Mouse (Mus musculus) stomach, embryonic 15.5 days (tissue): ENCODE results near the gene Gjc2. TPM values are rescaled to one million over a fixed set of nuclear protein-coding genes. Genes with fewer than 3 reads are reported as not detected.

Experiments used
- ATAC-seq: fragments of 200-750 bp; cut with Nextera tagmentation; 2 replicates; pipeline ENCODE4 v1.8.0; 2017; ENCODE audit warnings: low read depth, moderate number of reproducible peaks, moderate TSS enrichment; ENCODE audit not compliant: insufficient read depth, low FRiP score
- H3K27ac ChIP-seq: fragments of 300-500 bp; sonication (generic); 2 replicates; pipeline ENCODE4 v1.5.1; 2015; ENCODE audit warnings: mild to moderate bottlenecking, inconsistent platforms
- H3K27me3 ChIP-seq: fragments of 300-500 bp; sonication (generic); replicated peaks from 2 replicates; pipeline ENCODE4 v1.6.1; 2015; ENCODE audit warnings: inconsistent platforms
- H3K36me3 ChIP-seq: fragments of 300-500 bp; sonication (generic); 2 replicates; pipeline ENCODE4 v1.6.1; 2015; ENCODE audit warnings: inconsistent platforms
- H3K4me1 ChIP-seq: fragments of 300-500 bp; sonication (generic); 2 replicates; pipeline ENCODE4 v1.6.1; 2015; ENCODE audit warnings: inconsistent platforms
- H3K4me2 ChIP-seq: fragments of 300-500 bp; sonication (generic); 2 replicates; pipeline ENCODE4 v1.6.1; 2015; ENCODE audit warnings: mild to moderate bottlenecking, inconsistent platforms
- H3K4me3 ChIP-seq: fragments of 300-500 bp; sonication (generic); replicated peaks from 2 replicates; pipeline ENCODE4 v1.5.1; 2015; ENCODE audit warnings: inconsistent platforms
- H3K9ac ChIP-seq: fragments of 300-500 bp; sonication (generic); 2 replicates; pipeline ENCODE4 v1.6.1; 2015; ENCODE audit warnings: inconsistent platforms
- H3K9me3 ChIP-seq: fragments of 300-500 bp; sonication (generic); 2 replicates; pipeline ENCODE4 v1.6.1; 2016; ENCODE audit warnings: inconsistent platforms
- WGBS: fragments of 180-500 bp; shearing (Covaris S2); methylation state at CpG from one replicate; pipeline ENCODE4 v1.1.7; 2015; 5-methylcytosine and 5-hydroxymethylcytosine counted together
- polyA plus RNA-seq: library from polyadenylated mRNA; unstranded; fragments of >200 nt; fragmentation: Nextera tagmentation; extraction: Ambion mirVana; gene quantifications from 2 replicates; pipeline ENCODE4 v1.2.1, GENCODE M21; 2015

The Gjc2 gene
- polyA plus RNA-seq, 1 experiment from 2014 or later: 1.7 TPM

DNA sequence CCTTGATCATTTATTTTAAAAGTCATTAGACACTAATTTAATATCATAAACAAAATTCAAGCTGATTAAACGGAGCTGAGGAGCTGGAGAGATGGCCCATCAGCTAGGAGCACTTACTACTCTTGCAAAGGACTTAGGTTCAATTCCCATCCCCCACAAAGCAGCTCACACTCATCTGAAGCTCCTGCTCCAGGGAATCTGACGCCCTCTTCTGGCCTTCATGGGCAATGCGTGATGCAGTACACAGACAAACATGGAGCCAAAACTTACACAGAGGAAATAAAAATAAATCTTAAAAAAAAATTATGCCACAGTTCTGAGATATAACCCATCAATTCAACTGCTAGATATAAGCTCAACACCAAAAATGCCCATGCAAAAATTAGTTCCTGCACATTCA, 31.3 kb downstream of the Gjc2 start:
- Histone ChIP-seq H3K36me3 (no peaks in the 10 kb centered on the region; the same call in 1 of the 2 replicates), H3K4me1 (no peaks in the 10 kb centered on the region), H3K27ac (no peak overlapping the region), H3K4me3 (no peak overlapping the region), H3K9ac (no peak overlapping the region), H3K9me3 (no peaks in the 10 kb centered on the region), H3K27me3 (no peaks in the 10 kb centered on the region), H3K4me2 (no peak overlapping the region)
- WGBS: 33% methylated on average over 3 of the region's 3 CpGs
- ATAC-seq: no peak

DNA sequence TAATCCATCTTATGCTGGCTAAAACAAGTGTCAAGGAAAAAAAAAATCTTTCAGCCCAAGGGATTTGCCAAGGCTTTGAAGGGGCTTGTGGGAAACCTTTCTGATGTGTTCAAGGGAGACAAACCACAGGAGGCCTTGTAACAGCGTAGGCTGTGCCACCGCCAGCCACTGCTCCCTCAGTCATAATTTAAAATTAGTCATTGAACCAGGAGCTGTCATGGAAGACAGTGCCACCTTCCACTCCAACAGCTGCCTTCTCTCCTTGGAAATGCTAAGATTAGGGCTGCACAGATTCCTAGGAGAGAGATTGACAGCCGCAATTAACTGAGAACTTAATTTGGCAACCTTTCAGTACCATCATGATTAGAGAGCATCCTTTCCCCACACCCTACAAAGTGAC, 33.7 kb downstream of the Gjc2 start:
- H3K36me3 ChIP-seq: no peaks in the 10 kb centered on the region
- 43% methylated on average over 3 of the region's 3 CpGs for WGBS
- no peaks in the 10 kb centered on the region for H3K27me3 ChIP-seq
- no peak overlapping the region for H3K9ac ChIP-seq
- H3K27ac ChIP-seq: no peak overlapping the region
- no peak overlapping the region for H3K4me3 ChIP-seq
- no peak overlapping the region for H3K4me2 ChIP-seq
- ATAC-seq: no peak
- H3K9me3 ChIP-seq: no peaks in the 10 kb centered on the region
- no peaks in the 10 kb centered on the region for H3K4me1 ChIP-seq

DNA sequence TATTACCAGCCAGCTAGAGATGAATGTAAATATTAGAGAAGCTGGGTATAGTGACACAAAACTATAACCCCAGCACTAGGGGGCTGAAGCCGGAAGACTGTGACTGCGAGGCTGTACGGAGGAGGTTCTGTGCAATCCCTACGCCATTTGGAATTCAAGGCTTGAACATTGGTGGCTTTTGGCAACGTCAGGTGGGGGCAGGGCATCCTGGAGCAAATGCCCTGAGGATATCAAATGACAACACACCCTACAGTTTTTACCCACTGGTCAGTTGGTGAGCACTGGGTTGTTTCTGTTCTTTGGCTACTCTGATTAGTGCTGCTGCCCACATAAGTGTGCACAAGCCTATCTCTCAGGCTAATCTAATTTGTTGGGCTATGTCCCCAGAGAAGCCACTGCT, 40.1 kb downstream of the Gjc2 start:
- Histone ChIP-seq H3K4me1 (no peaks in the 10 kb centered on the region), H3K27me3 (peaks cover 1% of the 10 kb centered on the region), H3K4me2 (no peak overlapping the region), H3K4me3 (no peak overlapping the region), H3K27ac (no peak overlapping the region), H3K36me3 (no peaks in the 10 kb centered on the region), H3K9me3 (no peaks in the 10 kb centered on the region), H3K9ac (no peak overlapping the region)
- no peak for ATAC-seq
- 73% methylated on average over 5 of the region's 5 CpGs for WGBS

DNA sequence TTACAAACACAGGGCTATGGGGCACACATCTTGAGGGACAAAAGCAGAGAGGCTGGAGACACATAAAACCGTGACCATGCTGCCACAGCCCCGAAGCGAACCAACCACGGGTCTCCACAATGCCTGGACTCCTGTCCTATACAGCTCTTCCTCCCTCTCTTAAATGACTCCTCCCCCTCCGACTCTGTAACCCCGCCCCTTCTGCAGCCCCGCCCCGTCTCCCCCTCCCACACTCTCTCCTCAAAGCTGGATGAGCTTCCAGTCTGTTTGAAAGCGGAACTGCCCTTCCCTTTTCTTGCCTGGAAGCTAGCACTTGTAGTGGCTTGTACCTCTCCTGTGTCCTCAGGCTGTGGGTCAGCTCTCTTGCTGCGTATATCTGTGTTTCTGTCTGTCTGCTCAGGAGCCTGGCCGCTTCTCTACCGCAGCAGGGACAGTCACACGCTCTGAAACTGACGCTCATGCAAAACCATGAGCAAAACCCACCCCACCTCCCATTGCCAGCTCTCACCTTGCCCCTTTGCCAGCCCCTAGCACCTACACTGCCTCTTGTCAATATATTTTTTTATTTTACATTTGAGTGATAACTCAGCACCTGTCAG, 41.1 kb downstream of the Gjc2 start:
- H3K4me1 ChIP-seq: no peaks in the 10 kb centered on the region
- H3K4me3 ChIP-seq: 0 out of 2 replicates have a peak overlapping the region, but pooled peaks have one; percentile 6
- H3K27me3 ChIP-seq: peaks cover 12% of the 10 kb centered on the region
- peak overlapping the region; percentile 38 for H3K4me2 ChIP-seq
- 10% methylated on average over 14 of the region's 14 CpGs for WGBS
- no peaks in the 10 kb centered on the region for H3K36me3 ChIP-seq
- no peak overlapping the region for H3K27ac ChIP-seq
- ATAC-seq: peak; percentile 67; the same call in 1 of the 2 replicates
- H3K9me3 ChIP-seq: no peaks in the 10 kb centered on the region
- no peak overlapping the region for H3K9ac ChIP-seq

DNA sequence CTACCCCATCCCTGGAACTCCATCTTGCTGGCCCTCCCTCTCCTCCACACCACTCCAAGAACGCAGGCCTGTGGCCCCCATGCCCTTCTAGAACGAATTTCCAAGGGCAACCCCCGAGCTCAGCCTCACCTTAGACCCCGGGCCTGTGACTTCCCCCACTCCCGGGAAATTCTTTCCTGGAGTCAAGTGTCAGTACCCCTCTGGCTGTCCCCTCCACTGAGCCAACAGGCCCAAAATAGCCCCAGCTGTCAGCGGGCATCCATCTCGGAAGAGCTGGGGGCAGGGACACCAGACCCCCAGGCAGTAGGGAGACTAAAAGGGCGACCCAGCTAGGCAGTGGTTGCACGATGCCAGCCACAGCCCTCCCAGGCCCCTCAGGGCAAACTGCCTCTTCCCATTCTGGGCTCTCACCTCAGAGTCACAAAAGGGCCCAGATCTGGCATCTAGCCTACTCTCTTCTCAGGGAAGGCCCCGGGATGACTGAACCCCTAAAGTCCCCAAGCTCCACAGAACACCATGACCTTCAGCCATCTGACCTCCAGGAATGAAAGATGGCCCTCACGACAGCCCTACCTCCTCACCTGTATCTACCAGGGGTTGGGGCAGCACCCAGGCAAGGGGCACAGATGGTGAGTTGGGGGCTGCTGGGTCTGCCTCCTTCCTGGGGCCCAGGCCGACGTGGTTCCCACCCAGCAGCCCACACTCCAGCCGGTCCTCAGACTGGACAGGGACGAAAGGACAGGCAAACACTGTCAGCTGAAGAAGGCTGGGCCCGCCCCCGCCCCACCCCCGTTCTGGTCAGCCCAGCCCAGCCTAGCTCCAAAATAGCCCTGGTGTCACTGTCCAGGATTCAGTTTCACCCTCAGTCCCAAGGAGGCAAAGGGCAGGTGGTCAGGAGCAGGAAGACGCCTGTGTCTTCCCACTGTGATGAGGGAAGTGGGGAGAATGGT, 44.2 kb downstream of the Gjc2 start:
- Histone ChIP-seq H3K27ac (no peak overlapping the region), H3K9me3 (no peaks in the 10 kb centered on the region), H3K4me3 (no peak overlapping the region), H3K27me3 (peaks cover 42% of the 10 kb centered on the region), H3K9ac (no peak overlapping the region), H3K4me1 (peaks cover 7% of the 10 kb centered on the region; the same call in 1 of the 2 replicates), H3K4me2 (no peak overlapping the region), H3K36me3 (no peaks in the 10 kb centered on the region)
- 61% methylated on average over 19 of the region's 19 CpGs for WGBS
- no peak for ATAC-seq

DNA sequence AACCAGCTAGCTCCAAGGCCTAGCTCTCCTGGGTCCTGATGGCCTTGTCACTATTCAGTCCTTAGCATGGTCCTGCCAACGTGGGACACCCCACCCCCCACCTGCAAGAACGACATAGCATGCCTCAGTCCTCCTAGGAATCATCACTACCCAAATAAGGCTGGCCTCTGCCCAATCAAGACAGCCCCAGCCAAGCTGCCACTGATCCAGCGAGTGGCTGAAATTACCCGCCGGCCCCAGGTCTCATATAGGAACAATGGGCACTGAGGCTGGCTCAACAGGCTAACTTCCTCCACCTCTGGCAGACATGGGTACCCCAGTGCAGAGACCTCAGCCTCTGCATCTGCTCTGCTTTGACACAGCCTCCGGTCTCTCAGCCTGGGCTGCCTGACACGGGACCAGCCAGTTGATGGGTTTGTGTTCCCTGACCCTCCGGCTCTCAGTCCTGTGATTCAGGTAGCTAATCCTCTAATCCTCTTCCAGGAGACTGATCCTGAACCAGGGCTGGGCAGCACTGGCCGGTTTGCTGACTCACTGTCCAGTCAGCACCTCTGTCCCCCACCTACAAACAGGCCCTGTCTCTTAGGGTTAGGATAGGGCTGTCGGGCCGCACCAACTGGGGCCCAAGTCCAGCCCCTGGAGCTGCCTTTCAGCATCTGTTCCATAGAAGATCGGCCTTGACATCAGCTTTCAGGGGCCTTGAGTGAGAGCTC, 45.9 kb downstream of the Gjc2 start:
- Histone ChIP-seq H3K4me2 (no peak overlapping the region), H3K9ac (no peak overlapping the region), H3K4me1 (peaks cover 7% of the 10 kb centered on the region; the same call in 1 of the 2 replicates), H3K36me3 (no peaks in the 10 kb centered on the region), H3K9me3 (no peaks in the 10 kb centered on the region), H3K4me3 (no peak overlapping the region), H3K27ac (no peak overlapping the region), H3K27me3 (peaks cover 54% of the 10 kb centered on the region)
- no peak for ATAC-seq
- WGBS: 70% methylated on average over 12 of the region's 12 CpGs

DNA sequence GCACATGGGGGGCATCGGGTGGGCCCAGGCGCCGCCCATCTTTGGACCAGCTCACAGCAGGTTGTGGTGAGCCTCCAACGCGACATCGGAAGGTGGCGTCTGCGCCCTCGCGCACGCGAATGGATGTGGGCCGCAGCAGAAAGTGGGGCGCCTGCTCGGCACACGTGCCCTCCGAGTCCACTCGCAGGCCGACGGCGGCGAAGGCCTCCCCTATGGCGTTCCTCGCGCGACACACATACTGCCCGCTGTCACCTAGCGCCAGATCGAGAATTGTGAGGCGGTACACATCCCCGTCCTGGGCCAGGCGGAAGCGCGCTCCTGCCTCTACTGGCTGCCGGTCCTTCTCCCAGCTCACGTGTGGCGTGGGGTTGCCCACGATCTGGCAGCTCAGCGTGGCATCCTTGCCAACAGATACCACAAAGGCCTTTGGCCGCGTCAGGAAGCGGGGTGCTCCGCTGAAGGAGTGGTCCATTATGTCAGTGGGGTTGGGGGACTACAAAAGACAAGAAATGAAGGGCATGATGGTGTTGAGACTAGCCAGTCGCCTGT, 47.0 kb downstream of the Gjc2 start, which contains the start of gene Obscn:
Obscn (minus strand) TSS at position 499 of the 549 bp plus-strand sequence.
- Histone ChIP-seq H3K9ac (no peak within 1 kb of the TSS), H3K9me3 (no peaks in the 10 kb centered on the region), H3K4me3 (peak within 1 kb of the TSS; percentile 19), H3K27ac (no peak within 1 kb of the TSS), H3K36me3 (no peaks in the 10 kb centered on the region), H3K27me3 (peaks cover 54% of the 10 kb centered on the region), H3K4me1 (peaks cover 7% of the 10 kb centered on the region; the same call in 1 of the 2 replicates), H3K4me2 (peak within 1 kb of the TSS; percentile 50)
- 18% methylated on average over 44 of the region's 44 CpGs for WGBS
- no peak for ATAC-seq

DNA sequence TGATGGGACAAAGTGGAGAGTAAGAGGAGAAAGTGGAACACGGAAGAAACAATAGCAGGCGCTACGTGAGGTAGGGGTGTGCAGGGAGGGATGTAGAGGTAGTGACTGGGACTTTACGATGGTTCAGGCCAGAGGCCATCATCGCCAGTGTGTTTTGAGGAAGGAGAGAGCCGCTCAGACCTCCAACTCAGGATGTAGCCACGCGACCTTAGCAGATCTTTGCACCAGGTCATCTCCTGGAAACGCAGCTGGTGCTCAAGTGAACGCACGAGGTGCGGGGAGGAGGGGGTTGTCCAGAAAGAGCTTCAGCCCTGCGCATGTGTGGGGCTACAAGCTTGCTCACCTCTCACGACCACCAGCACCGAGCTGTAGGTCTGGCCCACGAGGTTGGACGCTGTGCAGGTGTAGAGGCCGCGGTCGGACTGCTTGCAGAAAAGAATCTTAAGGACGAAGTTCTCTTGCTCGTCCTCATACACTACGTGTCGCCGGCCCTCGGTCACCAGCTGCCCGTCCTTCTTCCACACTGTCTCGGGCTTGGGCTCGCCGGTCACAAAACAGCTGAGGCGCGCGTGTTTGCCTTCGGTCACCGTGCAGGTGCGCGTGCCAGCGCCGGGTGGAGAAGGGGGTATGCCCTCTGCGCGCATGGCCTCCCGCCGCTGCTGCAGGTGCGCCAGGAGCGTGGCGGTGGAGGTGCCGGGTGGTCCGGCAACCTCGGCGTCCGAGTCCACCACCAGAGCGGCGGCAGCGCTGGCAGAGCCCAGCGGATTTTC, 47.8 kb downstream of the Gjc2 start:
- 9% methylated on average over 55 of the region's 55 CpGs for whole genome bisulfite sequencing
- Histone ChIP-seq H3K9me3 (no peaks in the 10 kb centered on the region), H3K27ac (no peak overlapping the region), H3K27me3 (peaks cover 54% of the 10 kb centered on the region), H3K4me1 (peaks cover 7% of the 10 kb centered on the region; the same call in 1 of the 2 replicates), H3K4me3 (peak overlapping the region; percentile 19), H3K36me3 (no peaks in the 10 kb centered on the region), H3K9ac (no peak overlapping the region), H3K4me2 (peak overlapping the region; percentile 50)
- ATAC-seq: no peak

DNA sequence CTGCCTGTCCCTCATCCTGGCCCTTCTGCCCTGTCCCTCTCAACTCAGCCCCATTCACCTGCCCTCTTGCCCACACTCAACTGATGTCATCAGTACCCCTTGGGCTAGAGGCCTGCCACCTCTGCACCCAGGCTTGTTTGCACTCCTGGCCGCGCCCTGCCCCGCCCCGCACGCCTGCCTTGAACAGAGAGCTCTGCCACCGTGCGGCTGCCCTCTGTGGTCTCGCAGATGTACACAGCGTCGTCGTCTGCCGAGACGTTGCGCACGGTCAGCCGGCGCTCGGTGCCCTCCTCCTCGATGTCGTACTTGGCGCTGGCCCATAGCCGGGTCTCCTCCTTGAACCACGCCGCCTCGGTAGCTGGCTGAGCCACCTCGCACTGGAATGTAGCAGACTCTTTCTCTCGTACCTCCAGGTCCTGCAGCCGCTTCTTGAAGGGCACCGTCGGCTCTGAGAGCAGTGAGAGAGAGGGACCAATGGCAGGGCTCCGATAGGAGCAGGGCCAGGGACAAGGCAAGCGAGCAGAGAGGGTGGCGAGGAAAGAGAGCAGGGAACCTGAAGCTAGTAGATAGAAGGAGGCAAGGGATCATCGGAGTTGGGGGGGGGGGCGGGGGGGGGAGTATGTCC, 48.5 kb downstream of the Gjc2 start:
- Histone ChIP-seq H3K27ac (no peak overlapping the region), H3K27me3 (peaks cover 54% of the 10 kb centered on the region), H3K4me2 (peak overlapping the region; percentile 43), H3K9ac (no peak overlapping the region), H3K4me1 (peaks cover 7% of the 10 kb centered on the region; the same call in 1 of the 2 replicates), H3K36me3 (no peaks in the 10 kb centered on the region), H3K9me3 (no peaks in the 10 kb centered on the region), H3K4me3 (peak overlapping the region; percentile 5)
- ATAC-seq: peak; percentile 40; the same call in 1 of the 2 replicates
- WGBS: 6% methylated on average over 35 of the region's 35 CpGs

DNA sequence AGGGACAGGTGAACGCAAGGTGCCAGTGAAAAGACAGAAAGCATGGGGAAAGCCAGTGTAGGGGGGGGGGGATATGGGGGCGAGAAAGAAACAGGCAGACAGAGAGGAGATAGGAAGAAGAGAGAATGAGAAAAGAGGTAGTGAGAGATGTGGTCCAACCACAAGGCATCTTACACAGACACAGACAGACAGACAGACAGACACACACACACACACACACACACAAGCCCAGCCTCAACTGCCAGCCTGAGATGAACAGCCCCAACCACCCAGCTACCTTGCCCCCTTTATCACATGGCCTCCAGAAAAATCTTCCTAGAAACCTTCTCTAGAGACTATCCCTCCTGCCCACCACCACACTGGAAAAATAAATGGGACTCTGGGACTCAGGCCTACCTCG, 50.9 kb downstream of the Gjc2 start:
- Histone ChIP-seq H3K27ac (no peak overlapping the region), H3K4me3 (no peak overlapping the region), H3K4me2 (no peak overlapping the region), H3K9me3 (no peaks in the 10 kb centered on the region), H3K36me3 (no peaks in the 10 kb centered on the region), H3K4me1 (peaks cover 7% of the 10 kb centered on the region; the same call in 1 of the 2 replicates), H3K9ac (no peak overlapping the region), H3K27me3 (peaks cover 44% of the 10 kb centered on the region)
- ATAC-seq: no peak
- 71% methylated on average over 2 of the region's 3 CpGs for WGBS
